Mouse (Mus musculus) embryonic facial prominence, embryonic 14.5 days (tissue): Measurements from ENCODE around the gene Acaca. TPM values are rescaled to one million over a fixed set of nuclear protein-coding genes. Genes with fewer than 3 reads are reported as not detected.

ENCODE experiments used
- ATAC-seq: fragments of 200-750 bp; cut with Nextera tagmentation; 2 replicates; pipeline ENCODE4 v1.8.0; 2017; ENCODE audit warnings: low read depth, moderate number of reproducible peaks, moderate TSS enrichment
- DNase-seq: peaks from one replicate; pipeline ENCODE4 v3.0.0-alpha.2; 2015; ENCODE audit warnings: low spot score
- H3K27ac ChIP-seq: fragments of 300-500 bp; sonication (generic); replicated peaks from 2 replicates; pipeline ENCODE4 v1.5.1; 2014; ENCODE audit warnings: low read depth, mild to moderate bottlenecking, low read length, moderate library complexity
- H3K27me3 ChIP-seq: fragments of 300-500 bp; sonication (generic); replicated peaks from 2 replicates; pipeline ENCODE4 v1.6.1; 2014; ENCODE audit warnings: low read length; ENCODE audit not compliant: control insufficient read depth, insufficient read depth
- H3K36me3 ChIP-seq: fragments of 300-500 bp; sonication (generic); 2 replicates; pipeline ENCODE4 v1.6.1; 2014; ENCODE audit warnings: low read length, mixed read lengths; ENCODE audit not compliant: control insufficient read depth, insufficient read depth
- H3K4me1 ChIP-seq: fragments of 300-500 bp; sonication (generic); 2 replicates; pipeline ENCODE4 v1.6.1; 2014; ENCODE audit warnings: antibody characterized with exemption, low read length; ENCODE audit not compliant: control insufficient read depth, insufficient read depth
- H3K4me2 ChIP-seq: fragments of 300-500 bp; sonication (generic); 2 replicates; pipeline ENCODE4 v1.6.1; 2014; ENCODE audit warnings: low read depth, mild to moderate bottlenecking, low read length, moderate library complexity, mixed read lengths
- H3K4me3 ChIP-seq: fragments of 300-500 bp; sonication (generic); 2 replicates; pipeline ENCODE4 v1.5.1; 2014; ENCODE audit warnings: low read depth, mild to moderate bottlenecking, low read length
- H3K9ac ChIP-seq: fragments of 300-500 bp; sonication (generic); 2 replicates; pipeline ENCODE4 v1.6.1; 2014; ENCODE audit warnings: low read depth, mild to moderate bottlenecking, low read length, moderate library complexity, mixed read lengths
- H3K9me3 ChIP-seq: fragments of 300-500 bp; sonication (generic); 2 replicates; pipeline ENCODE4 v1.6.1; 2016; ENCODE audit warnings: low read length; ENCODE audit not compliant: control insufficient read depth
- WGBS: fragments of 180-500 bp; shearing (Covaris S2); extraction: QIAGEN DNeasy Blood & Tissue Kit; methylation state at CpG from one replicate; pipeline ENCODE4 v1.1.7; 2014; 5-methylcytosine and 5-hydroxymethylcytosine counted together
- polyA plus RNA-seq: library from polyadenylated mRNA; unstranded; fragments of >200 nt; fragmentation: Nextera tagmentation; extraction: Ambion mirVana; gene quantifications from 2 replicates; pipeline ENCODE4 v1.2.1, GENCODE M21; 2014

Gene Acaca
- polyA plus RNA-seq, 1 experiment from 2014 or later: 17.4 TPM

DNA sequence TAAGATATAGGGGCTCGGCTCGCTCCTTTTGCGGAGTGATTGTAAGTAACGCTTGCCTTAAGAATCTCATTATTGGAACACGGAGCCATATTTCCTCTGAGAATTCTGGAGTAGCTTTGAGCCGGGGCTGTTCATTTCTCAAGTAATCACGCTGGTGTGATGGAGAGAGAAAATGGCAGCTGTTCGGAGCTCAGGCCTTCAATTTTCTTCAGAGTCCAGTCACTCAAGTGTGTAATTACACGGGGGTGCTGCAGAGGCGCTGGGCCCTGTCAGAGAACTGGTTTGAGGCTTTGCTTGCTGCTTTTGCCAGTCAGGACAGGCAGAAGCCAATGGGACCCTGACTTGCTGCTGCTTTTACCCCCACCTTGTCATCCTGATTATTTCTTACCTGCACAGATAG is 142.5 kb downstream of the Acaca start:
- Histone ChIP-seq H3K27ac (no peak overlapping the region), H3K9me3 (no peaks in the 10 kb centered on the region), H3K4me3 (no peak overlapping the region), H3K36me3 (peaks cover 49% of the 10 kb centered on the region), H3K4me1 (no peaks in the 10 kb centered on the region), H3K4me2 (no peak overlapping the region), H3K9ac (no peak overlapping the region), H3K27me3 (no peaks in the 10 kb centered on the region)
- ATAC-seq (no peak), DNase-seq (peak; percentile 17)
- 46% methylated on average over 10 of the region's 10 CpGs for WGBS

DNA sequence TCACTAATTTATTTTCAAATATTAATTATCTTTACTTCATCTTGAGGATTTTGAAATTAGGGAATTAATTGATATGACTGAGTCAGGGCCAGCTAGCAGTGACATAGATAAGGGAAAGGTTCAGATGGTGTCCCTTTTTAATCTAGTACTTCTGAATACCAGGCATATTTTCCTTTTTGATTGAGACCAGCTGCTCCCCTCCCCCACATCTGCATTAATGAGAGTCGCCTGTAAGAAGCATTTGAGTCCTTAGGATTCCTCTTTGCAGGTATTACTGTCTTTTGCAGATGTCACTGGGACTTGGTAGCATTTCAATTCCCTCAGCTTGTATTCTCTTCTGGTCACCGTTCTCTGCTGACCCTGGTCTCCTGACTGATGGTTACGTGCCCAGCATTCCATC is 143.1 kb downstream of the Acaca start:
- Histone ChIP-seq H3K27ac (no peak overlapping the region), H3K4me3 (no peak overlapping the region), H3K9ac (no peak overlapping the region), H3K27me3 (no peaks in the 10 kb centered on the region), H3K4me2 (no peak overlapping the region), H3K4me1 (no peaks in the 10 kb centered on the region), H3K9me3 (no peaks in the 10 kb centered on the region), H3K36me3 (peaks cover 49% of the 10 kb centered on the region)
- DNase-seq (no peak), ATAC-seq (no peak)
- WGBS: 56% methylated on average over 3 of the region's 3 CpGs

DNA sequence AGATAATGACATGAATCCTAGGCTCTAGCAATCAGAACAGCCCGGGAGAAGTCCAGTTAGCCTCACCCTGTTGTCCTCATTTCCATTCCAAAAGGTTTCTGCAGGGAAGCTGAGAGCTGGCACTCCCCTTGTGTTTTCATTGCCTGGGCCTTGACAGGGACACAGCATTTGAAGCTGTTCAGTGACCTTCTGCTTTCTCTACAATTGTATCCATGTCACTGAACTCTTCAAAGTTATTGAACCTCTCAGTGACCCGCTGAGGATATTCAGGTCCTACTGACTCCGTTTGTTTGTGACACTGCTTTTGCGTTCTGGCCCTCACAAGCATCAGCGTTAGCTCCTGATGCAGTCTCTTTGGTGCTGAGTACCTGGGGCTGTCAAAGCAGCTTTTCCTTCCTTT is 147.5 kb downstream of the Acaca start:
- peaks cover 45% of the 10 kb centered on the region for H3K36me3 ChIP-seq
- no peaks in the 10 kb centered on the region for H3K9me3 ChIP-seq
- H3K27me3 ChIP-seq: no peaks in the 10 kb centered on the region
- no peak overlapping the region for H3K4me3 ChIP-seq
- H3K27ac ChIP-seq: no peak overlapping the region
- ATAC-seq (no peak), DNase-seq (no peak)
- no peak overlapping the region for H3K4me2 ChIP-seq
- no peak overlapping the region for H3K9ac ChIP-seq
- H3K4me1 ChIP-seq: no peaks in the 10 kb centered on the region
- 65% methylated on average over 5 of the region's 5 CpGs for WGBS

DNA sequence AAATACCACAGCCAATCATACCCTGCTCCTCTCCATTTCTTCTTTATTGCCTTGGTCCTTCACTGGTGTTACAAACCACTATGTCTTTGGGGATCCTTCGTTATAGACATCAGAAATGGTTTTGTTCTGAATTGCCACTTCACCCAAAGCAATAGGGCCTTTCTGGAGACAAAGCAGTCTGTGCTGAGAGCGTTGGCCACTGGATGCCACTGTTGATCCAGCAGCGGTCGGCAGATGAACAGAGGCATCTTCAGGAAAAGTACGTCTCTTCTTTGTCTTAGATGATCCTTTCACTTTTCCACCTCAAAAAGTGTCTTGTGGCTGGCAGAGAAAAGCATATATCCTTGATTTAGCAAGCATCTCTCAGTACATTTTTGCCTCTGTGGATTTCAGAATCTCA is 151.8 kb downstream of the Acaca start:
- Histone ChIP-seq H3K4me2 (no peak overlapping the region), H3K27ac (no peak overlapping the region), H3K4me3 (no peak overlapping the region), H3K36me3 (peaks cover 38% of the 10 kb centered on the region), H3K9ac (no peak overlapping the region), H3K27me3 (no peaks in the 10 kb centered on the region), H3K9me3 (no peaks in the 10 kb centered on the region), H3K4me1 (no peaks in the 10 kb centered on the region)
- WGBS: 79% methylated on average over 5 of the region's 5 CpGs
- no peak for ATAC-seq
- DNase-seq: no peak

DNA sequence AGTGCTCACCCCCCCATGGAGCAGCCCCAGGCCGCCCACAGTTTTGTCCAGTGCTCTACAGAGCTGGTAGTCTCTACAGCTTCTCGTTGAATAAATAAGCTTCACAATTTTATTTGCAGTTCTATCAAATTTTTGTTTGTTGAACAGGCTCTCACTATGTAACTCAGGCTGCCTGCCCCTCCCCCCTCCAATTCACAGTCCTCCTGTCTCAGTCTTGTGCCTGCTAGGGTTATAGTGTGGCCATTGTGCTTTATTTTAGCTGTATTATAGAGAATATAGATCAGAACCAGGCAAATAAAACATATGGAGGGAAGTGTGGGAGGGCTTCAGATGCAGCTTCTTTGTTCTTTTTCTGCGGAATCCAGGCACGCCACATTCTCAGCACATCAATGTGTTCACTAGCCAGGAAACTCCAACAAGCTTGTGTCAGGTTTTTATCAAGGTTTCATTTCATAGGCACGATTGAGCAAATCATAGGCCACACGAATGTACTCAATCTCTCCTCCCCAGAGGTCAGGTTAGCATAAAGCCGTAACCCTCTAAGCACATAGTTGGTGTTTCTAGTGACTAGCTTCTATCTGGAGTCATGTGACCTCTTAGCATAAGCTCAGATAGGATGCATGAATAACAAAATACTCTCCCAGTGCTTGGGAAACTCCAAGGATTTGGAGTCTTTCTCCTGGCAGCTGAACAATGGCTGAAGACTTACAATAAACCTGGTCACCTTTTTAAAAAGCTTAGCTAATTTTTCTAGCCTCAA is 153.7 kb downstream of the Acaca start:
- no peak overlapping the region for H3K4me2 ChIP-seq
- H3K9ac ChIP-seq: no peak overlapping the region
- no peak for ATAC-seq
- H3K4me1 ChIP-seq: no peaks in the 10 kb centered on the region
- H3K9me3 ChIP-seq: no peaks in the 10 kb centered on the region
- H3K27ac ChIP-seq: no peak overlapping the region
- no peaks in the 10 kb centered on the region for H3K27me3 ChIP-seq
- H3K4me3 ChIP-seq: no peak overlapping the region
- H3K36me3 ChIP-seq: peaks cover 30% of the 10 kb centered on the region
- no peak for DNase-seq
- WGBS: 82% methylated on average over 7 of the region's 7 CpGs

DNA sequence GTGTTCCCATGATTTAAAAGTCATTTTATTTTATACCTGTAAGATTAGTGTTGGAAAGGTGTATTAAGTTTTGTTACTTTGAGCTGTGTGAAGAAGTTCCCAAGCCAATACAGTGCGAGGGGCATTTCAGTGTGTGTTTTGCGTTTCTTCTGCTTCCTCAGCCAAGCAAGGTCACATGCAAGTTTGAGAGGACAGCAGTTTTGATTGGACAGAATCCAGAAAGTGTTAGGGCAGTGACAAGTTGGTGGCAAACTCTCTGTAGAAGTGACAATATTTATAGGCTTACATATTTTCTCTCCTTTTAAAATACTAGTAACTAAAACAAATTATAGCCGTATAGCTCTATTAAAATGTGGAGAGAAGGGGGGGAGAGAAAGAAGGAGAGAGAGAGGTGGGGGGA is 161.3 kb downstream of the Acaca start:
- Histone ChIP-seq H3K27ac (no peak overlapping the region), H3K4me1 (no peaks in the 10 kb centered on the region), H3K9me3 (no peaks in the 10 kb centered on the region), H3K4me3 (no peak overlapping the region), H3K9ac (no peak overlapping the region), H3K27me3 (no peaks in the 10 kb centered on the region), H3K36me3 (peaks cover 18% of the 10 kb centered on the region; the same call in 1 of the 2 replicates), H3K4me2 (no peak overlapping the region)
- DNase-seq (no peak), ATAC-seq (no peak)
- WGBS: 50% methylated on average over 3 of the region's 3 CpGs

DNA sequence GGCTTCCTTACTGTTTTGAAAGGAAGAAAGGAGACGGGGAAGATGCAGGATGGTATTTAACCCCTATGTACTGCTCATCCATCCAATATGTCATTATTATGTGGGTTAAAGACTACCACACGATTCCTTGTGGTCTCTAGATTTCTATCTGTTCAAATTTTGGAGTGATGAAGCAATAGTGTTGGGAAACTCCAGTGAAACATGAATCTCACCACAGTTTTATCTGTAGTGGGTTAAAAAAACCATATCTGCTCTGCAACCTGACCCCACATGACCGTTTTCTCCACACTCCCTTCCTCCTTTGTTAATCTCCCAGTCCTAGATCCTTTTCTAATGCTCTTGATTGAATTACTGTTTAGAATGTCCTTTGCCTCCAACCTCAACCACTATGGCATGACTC is 163.1 kb downstream of the Acaca start:
- H3K9me3 ChIP-seq: no peaks in the 10 kb centered on the region
- H3K4me1 ChIP-seq: no peaks in the 10 kb centered on the region
- no peak overlapping the region for H3K4me2 ChIP-seq
- 68% methylated on average over 3 of the region's 3 CpGs for WGBS
- no peak overlapping the region for H3K27ac ChIP-seq
- H3K36me3 ChIP-seq: peaks cover 25% of the 10 kb centered on the region
- H3K9ac ChIP-seq: no peak overlapping the region
- ATAC-seq (no peak), DNase-seq (no peak)
- H3K4me3 ChIP-seq: no peak overlapping the region
- H3K27me3 ChIP-seq: no peaks in the 10 kb centered on the region

DNA sequence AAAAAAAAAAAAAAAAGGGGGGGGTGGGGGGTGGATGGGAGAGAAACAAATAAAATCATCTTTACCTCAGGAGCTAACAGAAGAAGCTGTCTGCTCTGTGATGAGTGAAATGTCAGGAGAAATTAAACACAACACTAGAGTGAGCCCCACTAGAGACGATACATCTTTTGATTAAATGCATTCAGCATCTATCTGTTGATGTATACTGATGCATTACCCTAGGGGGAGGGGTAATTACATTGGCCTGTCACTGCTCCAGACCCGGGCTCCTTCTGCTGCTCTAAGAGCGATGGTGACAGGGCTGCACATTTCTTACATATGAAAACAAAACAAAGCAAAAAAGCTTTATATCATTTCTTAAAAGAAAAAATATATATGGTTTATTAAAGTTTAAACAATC is 163.8 kb downstream of the Acaca start:
- no peak for DNase-seq
- Histone ChIP-seq H3K4me2 (no peak overlapping the region), H3K36me3 (peaks cover 25% of the 10 kb centered on the region), H3K9ac (no peak overlapping the region), H3K27me3 (no peaks in the 10 kb centered on the region), H3K9me3 (no peaks in the 10 kb centered on the region), H3K4me1 (no peaks in the 10 kb centered on the region), H3K4me3 (no peak overlapping the region), H3K27ac (no peak overlapping the region)
- no peak for ATAC-seq
- WGBS: 65% methylated on average over 3 of the region's 3 CpGs

DNA sequence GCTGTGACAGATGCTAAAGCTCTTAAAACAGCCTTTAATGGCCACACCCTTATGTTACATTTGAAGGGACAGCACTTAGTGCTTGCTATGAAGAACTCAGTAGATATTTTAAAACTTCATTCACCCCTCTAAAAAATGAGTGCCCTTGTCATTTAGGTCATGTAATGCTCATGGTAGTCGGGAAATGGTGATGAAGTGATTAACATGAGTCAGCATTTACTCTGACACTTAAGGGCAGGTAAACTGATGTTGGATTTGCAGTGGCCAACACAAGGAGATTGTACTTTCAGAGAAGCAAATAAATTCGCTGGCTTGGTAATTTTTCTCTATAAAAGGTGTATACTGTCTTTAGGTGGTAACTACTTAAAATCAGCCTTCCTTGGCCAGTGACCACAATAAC is 166.9 kb downstream of the Acaca start:
- no peaks in the 10 kb centered on the region for H3K9me3 ChIP-seq
- no peaks in the 10 kb centered on the region for H3K27me3 ChIP-seq
- H3K4me3 ChIP-seq: no peak overlapping the region
- DNase-seq (no peak), ATAC-seq (no peak)
- no peak overlapping the region for H3K4me2 ChIP-seq
- no peak overlapping the region for H3K9ac ChIP-seq
- WGBS: 86% methylated on average over 2 of the region's 2 CpGs
- no peak overlapping the region for H3K27ac ChIP-seq
- peaks cover 41% of the 10 kb centered on the region for H3K36me3 ChIP-seq
- H3K4me1 ChIP-seq: no peaks in the 10 kb centered on the region
